Mouse (Mus musculus): ENCODE data around the gene Gtpbp8. TPM values are rescaled to one million over a fixed set of nuclear protein-coding genes. Genes with fewer than 3 reads are reported as not detected.

Gene Gtpbp8
- 46.1 TPM for polyA plus RNA-seq (2017; shearing (Covaris generic))

DNA sequence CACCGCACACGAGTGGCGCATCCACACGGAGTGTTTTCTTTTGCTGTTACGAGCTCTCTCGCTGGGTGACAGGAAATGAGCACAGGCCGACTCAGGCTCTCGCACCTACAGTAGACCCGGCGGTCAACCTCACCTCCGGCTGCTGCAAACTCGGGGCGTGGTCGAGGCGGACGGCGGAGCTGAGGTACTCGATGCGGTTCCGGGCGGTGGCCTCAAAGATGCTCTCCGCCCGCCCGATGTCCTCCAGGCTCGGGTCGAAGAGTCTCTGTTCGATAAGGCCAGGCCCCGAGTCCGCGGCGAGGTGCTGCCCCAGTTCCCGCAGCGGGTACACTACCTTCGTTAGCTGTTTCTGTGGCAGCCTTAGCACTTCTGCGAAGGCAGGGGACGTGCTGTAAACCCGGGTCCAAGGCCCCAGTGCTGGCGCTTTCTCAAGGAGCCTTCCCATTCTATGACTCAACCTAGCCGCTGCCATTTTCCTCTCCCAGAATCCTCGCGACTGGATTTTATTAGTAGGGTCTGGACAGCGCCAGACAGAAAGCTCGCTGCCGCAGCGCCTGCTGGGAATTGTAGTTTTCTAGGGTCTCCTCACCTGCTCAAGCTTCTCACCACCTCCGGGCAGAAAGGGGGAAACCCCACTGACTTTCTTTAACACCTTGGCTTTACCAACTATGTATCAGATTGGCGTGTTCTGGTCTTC lies at the start of gene Gtpbp8:
TSS of gene Gtpbp8 (minus strand) at position 498 of the 697 bp plus-strand sequence.

DNA sequence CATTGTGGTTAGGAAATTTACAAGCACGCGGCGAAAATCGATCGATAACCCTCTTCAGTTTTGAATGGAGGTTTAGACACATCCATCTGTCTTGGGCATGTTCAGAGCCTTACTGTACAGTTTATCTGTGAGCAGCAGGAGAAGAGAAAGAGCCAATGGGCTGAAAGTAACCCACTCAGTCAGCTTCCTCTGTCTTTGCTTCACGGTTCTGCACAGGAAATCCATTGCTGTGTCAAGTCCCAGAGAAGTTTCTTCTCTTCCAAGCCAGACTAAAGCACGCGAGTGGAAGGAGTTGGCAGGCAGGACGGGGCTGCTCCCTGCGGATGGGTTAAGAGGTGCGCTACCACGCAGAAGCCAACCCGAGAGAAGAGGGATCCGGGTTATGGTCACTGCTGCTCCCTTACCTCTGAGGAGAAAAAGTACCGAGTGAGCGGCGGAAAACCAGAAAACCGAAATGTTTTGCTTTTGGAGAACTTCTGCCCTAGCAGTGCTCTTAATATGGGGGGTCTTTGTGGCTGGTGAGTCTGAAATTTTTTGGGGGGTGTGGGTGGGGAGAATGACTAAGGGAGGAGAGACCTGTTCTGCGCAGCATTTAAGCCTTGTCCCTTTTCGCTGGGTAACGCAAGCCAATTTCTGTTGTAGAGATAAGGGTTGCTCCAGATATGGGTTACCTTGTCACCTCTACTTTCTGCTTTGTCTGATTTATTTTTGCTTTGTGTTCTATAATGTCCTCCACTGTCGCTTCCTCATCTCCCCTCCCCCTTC lies 19.6 kb upstream of the Gtpbp8 start, which contains the start of gene Cd200r1:
TSS of gene Cd200r1 (plus strand) at position 182 of the 765 bp plus-strand sequence.

GRCm38 (mm10) chr16:44724083-44724787 lies 21.9 kb downstream of the Gtpbp8 start, which contains the start of gene Nepro:
Gene Nepro, plus strand, starts transcription at chr16:44724301.

Other genes starting within 250 kb of the Gtpbp8 start
- 1.2 TPM for gene Boc, start 187.5 kb downstream of the Gtpbp8 start, polyA plus RNA-seq (2017; shearing (Covaris generic))
- 9.5 TPM for gene Nepro, start 22.1 kb downstream of the Gtpbp8 start, polyA plus RNA-seq (2017; shearing (Covaris generic))
- gene Cd200r1, start 19.4 kb upstream of the Gtpbp8 start, polyA plus RNA-seq (2017; shearing (Covaris generic)): 47.2 TPM
- gene Cd200r4, start 65.4 kb upstream of the Gtpbp8 start, polyA plus RNA-seq (2017; shearing (Covaris generic)): 4.4 TPM
- gene Cd200r2, start 120.7 kb upstream of the Gtpbp8 start, polyA plus RNA-seq (2017; shearing (Covaris generic)): not detected
- gene Cd200r3, start 197.3 kb upstream of the Gtpbp8 start, polyA plus RNA-seq (2017; shearing (Covaris generic)): 2.4 TPM